Mouse (Mus musculus) C2C12 (cell line): ENCODE results near the gene Prm2.

Experiments used
- CEBPB ChIP-seq: IDR thresholded peaks from one replicate; pipeline ENCODE4 v1.6.1; 2011; ENCODE audit warnings: low read depth, mild to moderate bottlenecking, control low read depth, moderate library complexity
- CTCF ChIP-seq: IDR thresholded peaks from one replicate; pipeline ENCODE4 v1.5.1; 2011; ENCODE audit not compliant: control insufficient read depth, insufficient read depth, insufficient read length
- MAX ChIP-seq: IDR thresholded peaks from one replicate; pipeline ENCODE4 v1.6.1; 2011; ENCODE audit warnings: mild to moderate bottlenecking, control low read depth
- MYOD1 ChIP-seq: IDR thresholded peaks from one replicate; pipeline ENCODE4 v1.6.1; 2011; ENCODE audit warnings: low read depth; ENCODE audit not compliant: control insufficient read depth, insufficient read length
- USF1 ChIP-seq: IDR thresholded peaks from one replicate; pipeline ENCODE4 v1.6.1; 2011; ENCODE audit warnings: low read depth, mild to moderate bottlenecking, control low read depth, moderate library complexity

DNA sequence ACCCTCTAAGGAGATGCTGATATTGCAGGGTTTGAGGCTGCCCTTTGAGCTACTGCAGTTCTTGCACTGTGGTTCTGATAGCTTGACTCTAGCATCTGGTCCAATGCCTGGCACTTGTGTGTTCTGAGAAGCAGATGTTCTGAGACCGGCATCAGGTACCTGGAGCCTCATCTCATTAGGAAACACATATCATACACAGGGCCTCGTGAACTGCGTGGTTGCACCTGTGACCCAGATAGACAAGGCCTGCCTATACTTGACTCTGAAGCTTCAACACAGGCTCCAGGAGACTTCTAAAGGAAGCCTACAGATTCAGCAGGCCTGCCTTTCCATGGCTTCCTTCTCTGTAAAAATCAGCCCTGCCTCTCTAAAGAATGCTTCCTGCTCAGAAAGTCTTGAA lies 40.5 kb upstream of the Prm2 start:
- no peak for TF ChIP-seq CTCF
- TF ChIP-seq USF1 = no peak
- no peak for TF ChIP-seq MAX
- TF ChIP-seq MYOD1 = no peak
- TF ChIP-seq CEBPB = no peak
